Mouse (Mus musculus) myocyte (in vitro differentiated cells): ENCODE data around the gene Rpusd2.

Experiments used
- CEBPB ChIP-seq: IDR thresholded peaks from 2 replicates; pipeline ENCODE4 v1.6.1; 2011; ENCODE audit warnings: mild to moderate bottlenecking, moderate library complexity; ENCODE audit not compliant: poor library complexity, insufficient read depth, severe bottlenecking
- MAX ChIP-seq: IDR thresholded peaks from one replicate; pipeline ENCODE4 v1.6.1; 2011; ENCODE audit warnings: low read depth, mild to moderate bottlenecking, control low read depth
- MYOG ChIP-seq, 3 experiments: IDR thresholded peaks; one replicate each; pipeline ENCODE4 v1.6.1; 2011; ENCODE audit warnings: control low read depth in 2 of 3, low read depth in 2 of 3, mild to moderate bottlenecking in 2 of 3; ENCODE audit not compliant: insufficient read length in 2 of 3, control insufficient read depth in 1 of 3, insufficient read depth in 1 of 3
- POLR2A ChIP-seq: IDR thresholded peaks from one replicate; pipeline ENCODE4 v1.6.1; 2011; ENCODE audit warnings: low read depth, mild to moderate bottlenecking, control low read depth, moderate library complexity; ENCODE audit not compliant: insufficient read length

- TF ChIP-seq CEBPB, result no peak
- TF ChIP-seq POLR2A, result no peak
- TF ChIP-seq MAX, result no peak
- no peak for TF ChIP-seq MYOG (IDR thresholded peaks at IDR 0.05; ENCODE audit: control insufficient read depth in 1 of 3, insufficient read depth in 1 of 3, insufficient read length in 2 of 3, low read depth in 2 of 3)
Measured at GRCm38 (mm10) chr2:119045163-119045562, 10.6 kb downstream of the Rpusd2 start.
